Mouse (Mus musculus): ENCODE data around the gene Gm10226. TPM values are rescaled to one million over a fixed set of nuclear protein-coding genes. Genes with fewer than 3 reads are reported as not detected.
"Not testable (repeated sequence)": the region's sequence is repeated elsewhere in the genome, so short reads cannot be mapped to it uniquely, and the experiment has no call there.

Gene Gm10226
- polyA plus RNA-seq, 1 experiment from 2014 or later: 21.4 TPM

- DNase-seq (no peak), ATAC-seq (ENCODE audit: low FRiP score, low TSS enrichment) (no peak)
- H3K9ac ChIP-seq (replicated peaks; ENCODE audit: low read length): no peak overlapping the region
- no peak overlapping the region for H3K4me3 ChIP-seq (replicated peaks; ENCODE audit: low read depth, low read length)
- H3K27ac ChIP-seq (replicated peaks; ENCODE audit: low read depth, low read length): no peak overlapping the region
- H3K4me2 ChIP-seq (ENCODE audit: low read length): no peak overlapping the region
- H3K27me3 ChIP-seq (ENCODE audit: control insufficient read depth, insufficient read depth, low read length): no peaks in the 10 kb centered on the region
- no peaks in the 10 kb centered on the region for H3K4me1 ChIP-seq (ENCODE audit: control insufficient read depth, insufficient read depth, low read length)
- no peaks in the 10 kb centered on the region for H3K9me3 ChIP-seq (ENCODE audit: control insufficient read depth, low read length)
- peaks cover 18% of the 10 kb centered on the region for H3K36me3 ChIP-seq (ENCODE audit: control insufficient read depth, insufficient read depth, low read length)
Measured at GRCm38 (mm10) chr17:21696073-21696472, 4.4 kb downstream of the Gm10226 start.

GRCm38 (mm10) chr17:21702281-21703240 is 10.9 kb downstream of the Gm10226 start:
- WGBS: 50% methylated on average over 5 of the region's 5 CpGs
- no peak overlapping the region for H3K9ac ChIP-seq (replicated peaks; ENCODE audit: low read length)
- ATAC-seq (ENCODE audit: low FRiP score, low TSS enrichment) (no peak), DNase-seq (no peak)
- no peaks in the 10 kb centered on the region for H3K36me3 ChIP-seq (ENCODE audit: control insufficient read depth, insufficient read depth, low read length)
- H3K4me1 ChIP-seq (ENCODE audit: control insufficient read depth, insufficient read depth, low read length): no peaks in the 10 kb centered on the region
- no peak overlapping the region for H3K4me3 ChIP-seq (replicated peaks; ENCODE audit: low read depth, low read length)
- no peak overlapping the region for H3K4me2 ChIP-seq (ENCODE audit: low read length)
- H3K27me3 ChIP-seq (ENCODE audit: control insufficient read depth, insufficient read depth, low read length): no peaks in the 10 kb centered on the region
- H3K27ac ChIP-seq (replicated peaks; ENCODE audit: low read depth, low read length): no peak overlapping the region
- no peaks in the 10 kb centered on the region for H3K9me3 ChIP-seq (ENCODE audit: control insufficient read depth, low read length)

- H3K9ac ChIP-seq (replicated peaks; ENCODE audit: low read length): no peak overlapping the region
- DNase-seq (no peak), ATAC-seq (ENCODE audit: low FRiP score, low TSS enrichment) (no peak)
- peaks cover 2% of the 10 kb centered on the region; the same call in 1 of the 2 replicates for H3K4me1 ChIP-seq (ENCODE audit: control insufficient read depth, insufficient read depth, low read length)
- no peak overlapping the region for H3K4me3 ChIP-seq (replicated peaks; ENCODE audit: low read depth, low read length)
- H3K27ac ChIP-seq (replicated peaks; ENCODE audit: low read depth, low read length): no peak overlapping the region
- no peaks in the 10 kb centered on the region for H3K36me3 ChIP-seq (ENCODE audit: control insufficient read depth, insufficient read depth, low read length)
- H3K9me3 ChIP-seq (ENCODE audit: control insufficient read depth, low read length): no peaks in the 10 kb centered on the region
- H3K27me3 ChIP-seq (ENCODE audit: control insufficient read depth, insufficient read depth, low read length): no peaks in the 10 kb centered on the region
- no peak overlapping the region for H3K4me2 ChIP-seq (ENCODE audit: low read length)
- WGBS: 85% methylated on average over 1 of the region's 1 CpGs
Measured at GRCm38 (mm10) chr17:21703414-21703813, 11.8 kb downstream of the Gm10226 start.

GRCm38 (mm10) chr17:21707343-21707996 is 15.8 kb downstream of the Gm10226 start, which contains the start of gene Zfp760:
TSS of gene Zfp760 (plus strand) at chr17:21707741.
- Histone ChIP-seq H3K4me2 (ENCODE audit: low read length) (peak within 1 kb of the TSS; percentile 57), H3K27me3 (ENCODE audit: control insufficient read depth, insufficient read depth, low read length) (no peaks in the 10 kb centered on the region), H3K4me3 (replicated peaks; ENCODE audit: low read depth, low read length) (peak within 1 kb of the TSS; percentile 52), H3K27ac (replicated peaks; ENCODE audit: low read depth, low read length) (peak within 1 kb of the TSS; percentile 86), H3K9ac (replicated peaks; ENCODE audit: low read length) (peak within 1 kb of the TSS; percentile 61), H3K9me3 (ENCODE audit: control insufficient read depth, low read length) (no peaks in the 10 kb centered on the region), H3K4me1 (ENCODE audit: control insufficient read depth, insufficient read depth, low read length) (peaks cover 10% of the 10 kb centered on the region), H3K36me3 (ENCODE audit: control insufficient read depth, insufficient read depth, low read length) (peaks cover 15% of the 10 kb centered on the region)
- WGBS: 4% methylated on average over 26 of the region's 26 CpGs
- ATAC-seq (ENCODE audit: low FRiP score, low TSS enrichment) (peak; percentile 96), DNase-seq (peak; percentile 91)

GRCm38 (mm10) chr17:21708401-21708800 is 16.7 kb downstream of the Gm10226 start:
- H3K36me3 ChIP-seq (ENCODE audit: control insufficient read depth, insufficient read depth, low read length): peaks cover 16% of the 10 kb centered on the region
- H3K4me3 ChIP-seq (replicated peaks; ENCODE audit: low read depth, low read length): peak overlapping the region; percentile 52
- WGBS: 35% methylated on average over 2 of the region's 2 CpGs
- H3K4me2 ChIP-seq (ENCODE audit: low read length): peak overlapping the region; percentile 57
- no peak overlapping the region for H3K27ac ChIP-seq (replicated peaks; ENCODE audit: low read depth, low read length)
- H3K9me3 ChIP-seq (ENCODE audit: control insufficient read depth, low read length): no peaks in the 10 kb centered on the region
- no peaks in the 10 kb centered on the region for H3K27me3 ChIP-seq (ENCODE audit: control insufficient read depth, insufficient read depth, low read length)
- ATAC-seq (ENCODE audit: low FRiP score, low TSS enrichment) (no peak), DNase-seq (no peak)
- peaks cover 10% of the 10 kb centered on the region for H3K4me1 ChIP-seq (ENCODE audit: control insufficient read depth, insufficient read depth, low read length)
- peak overlapping the region; percentile 61 for H3K9ac ChIP-seq (replicated peaks; ENCODE audit: low read length)

- not testable (repeated sequence) for H3K9me3 ChIP-seq (ENCODE audit: control insufficient read depth, low read length); H3K4me2 ChIP-seq (ENCODE audit: low read length); H3K36me3 ChIP-seq (ENCODE audit: control insufficient read depth, insufficient read depth, low read length); DNase-seq; H3K27me3 ChIP-seq (ENCODE audit: control insufficient read depth, insufficient read depth, low read length); H3K27ac ChIP-seq (replicated peaks; ENCODE audit: low read depth, low read length); H3K9ac ChIP-seq (replicated peaks; ENCODE audit: low read length); H3K4me3 ChIP-seq (replicated peaks; ENCODE audit: low read depth, low read length); ATAC-seq (ENCODE audit: low FRiP score, low TSS enrichment)
- WGBS: 91% methylated on average over 8 of the region's 22 CpGs
- H3K4me1 ChIP-seq (ENCODE audit: control insufficient read depth, insufficient read depth, low read length): peaks cover 10% of the 10 kb centered on the region
Measured at GRCm38 (mm10) chr17:21730495-21730894, 38.8 kb downstream of the Gm10226 start, which contains the start of gene Zfp229. TSS of gene Zfp229 (plus strand) at chr17:21730795.

GRCm38 (mm10) chr17:21733049-21733448 is 41.4 kb downstream of the Gm10226 start:
- no peak for DNase-seq
- WGBS: 93% methylated on average over 4 of the region's 4 CpGs
- Histone ChIP-seq H3K36me3 (ENCODE audit: control insufficient read depth, insufficient read depth, low read length) (peaks cover 11% of the 10 kb centered on the region), H3K4me1 (ENCODE audit: control insufficient read depth, insufficient read depth, low read length) (peaks cover 10% of the 10 kb centered on the region), H3K9me3 (ENCODE audit: control insufficient read depth, low read length) (no peaks in the 10 kb centered on the region), H3K27me3 (ENCODE audit: control insufficient read depth, insufficient read depth, low read length) (no peaks in the 10 kb centered on the region), H3K27ac (replicated peaks; ENCODE audit: low read depth, low read length) (peak overlapping the region; percentile 82; the same call in 1 of the 2 replicates), H3K4me2 (ENCODE audit: low read length) (peak overlapping the region; percentile 62), H3K9ac (replicated peaks; ENCODE audit: low read length) (peak overlapping the region; percentile 84; the same call in 1 of the 2 replicates), H3K4me3 (replicated peaks; ENCODE audit: low read depth, low read length) (peak overlapping the region; percentile 70)
- ATAC-seq (ENCODE audit: low FRiP score, low TSS enrichment): 0 out of 2 replicates have a peak, but pooled peaks have one; percentile 51

- no peaks in the 10 kb centered on the region for H3K27me3 ChIP-seq (ENCODE audit: control insufficient read depth, insufficient read depth, low read length)
- peak; percentile 97 for ATAC-seq (ENCODE audit: low FRiP score, low TSS enrichment)
- peak overlapping the region; percentile 62 for H3K4me2 ChIP-seq (ENCODE audit: low read length)
- under 1% methylated on average over 27 of the region's 27 CpGs for WGBS
- H3K9me3 ChIP-seq (ENCODE audit: control insufficient read depth, low read length): no peaks in the 10 kb centered on the region
- peak overlapping the region; percentile 84 for H3K9ac ChIP-seq (replicated peaks; ENCODE audit: low read length)
- H3K36me3 ChIP-seq (ENCODE audit: control insufficient read depth, insufficient read depth, low read length): peaks cover 13% of the 10 kb centered on the region
- peak overlapping the region; percentile 70 for H3K4me3 ChIP-seq (replicated peaks; ENCODE audit: low read depth, low read length)
- H3K27ac ChIP-seq (replicated peaks; ENCODE audit: low read depth, low read length): peak overlapping the region; percentile 82
- peaks cover 10% of the 10 kb centered on the region for H3K4me1 ChIP-seq (ENCODE audit: control insufficient read depth, insufficient read depth, low read length)
- DNase-seq: peak; percentile 92
Measured at GRCm38 (mm10) chr17:21733529-21734031, 41.9 kb downstream of the Gm10226 start.

All from midbrain, embryonic 14.5 days (tissue).